Mouse (Mus musculus) myocyte (in vitro differentiated cells): ENCODE data around the gene Anpep.

Source experiments
- CEBPB ChIP-seq: IDR thresholded peaks from 2 replicates; pipeline ENCODE4 v1.6.1; 2011; ENCODE audit warnings: mild to moderate bottlenecking, moderate library complexity; ENCODE audit not compliant: poor library complexity, insufficient read depth, severe bottlenecking
- E2F4 ChIP-seq: IDR thresholded peaks from one replicate; pipeline ENCODE4 v1.6.1; 2011; ENCODE audit warnings: mild to moderate bottlenecking, control low read depth, moderate library complexity; ENCODE audit not compliant: insufficient read depth
- MAX ChIP-seq: IDR thresholded peaks from one replicate; pipeline ENCODE4 v1.6.1; 2011; ENCODE audit warnings: low read depth, mild to moderate bottlenecking, control low read depth
- MYOG ChIP-seq, 3 experiments: IDR thresholded peaks; one replicate each; pipeline ENCODE4 v1.6.1; 2011; ENCODE audit warnings: control low read depth in 2 of 3, low read depth in 2 of 3, mild to moderate bottlenecking in 2 of 3; ENCODE audit not compliant: insufficient read length in 2 of 3, control insufficient read depth in 1 of 3, insufficient read depth in 1 of 3
- POLR2A ChIP-seq: IDR thresholded peaks from one replicate; pipeline ENCODE4 v1.6.1; 2011; ENCODE audit warnings: low read depth, mild to moderate bottlenecking, control low read depth, moderate library complexity; ENCODE audit not compliant: insufficient read length
- POLR2AphosphoS2 ChIP-seq: IDR thresholded peaks from one replicate; pipeline ENCODE4 v1.6.1; 2011; ENCODE audit warnings: low read depth, control low read depth; ENCODE audit not compliant: insufficient read length
- SRF ChIP-seq: IDR thresholded peaks from one replicate; pipeline ENCODE4 v1.6.1; 2011; ENCODE audit warnings: low read depth; ENCODE audit not compliant: control insufficient read depth, insufficient read length
- TCF12 ChIP-seq: IDR thresholded peaks from one replicate; pipeline ENCODE4 v1.6.1; 2011; ENCODE audit warnings: mild to moderate bottlenecking, control low read depth; ENCODE audit not compliant: poor library complexity, insufficient read depth, severe bottlenecking
- USF1 ChIP-seq: IDR thresholded peaks from one replicate; pipeline ENCODE4 v1.6.1; 2011; ENCODE audit warnings: low read depth, mild to moderate bottlenecking, control low read depth, moderate library complexity

DNA sequence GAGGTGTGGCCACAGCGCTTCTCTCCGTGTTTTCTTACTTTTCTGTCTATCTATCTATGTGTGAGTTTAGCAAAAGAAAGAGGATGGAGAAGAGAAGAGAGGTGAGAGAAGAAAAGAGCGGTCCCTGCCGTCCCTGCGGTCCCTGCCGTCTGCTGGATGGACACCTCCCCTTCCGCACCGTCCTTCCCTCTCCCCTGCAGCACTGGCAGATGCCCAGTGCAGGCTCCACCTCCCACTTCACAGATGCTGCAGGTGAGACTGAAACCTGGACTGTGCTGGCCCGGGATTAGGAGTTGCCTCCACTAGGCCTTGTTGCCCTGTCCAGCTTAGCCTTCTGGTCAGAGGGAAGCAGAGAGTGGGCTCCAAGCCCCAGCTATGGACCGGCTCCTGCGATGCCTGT is 59.5 kb downstream of the Anpep start:
- TF ChIP-seq MAX (no peak), MYOG (IDR thresholded peaks at IDR 0.05; ENCODE audit: control insufficient read depth in 1 of 3, insufficient read depth in 1 of 3, insufficient read length in 2 of 3, low read depth in 2 of 3) (no peak), CEBPB (no peak), TCF12 (no peak), POLR2A (no peak), USF1 (no peak), E2F4 (no peak), POLR2AphosphoS2 (no peak), SRF (no peak)
